Mouse (Mus musculus): ENCODE measurements around the gene Lipa. TPM values are rescaled to one million over a fixed set of nuclear protein-coding genes. Genes with fewer than 3 reads are reported as not detected.
A peak's percentile ranks its signal among the peaks of the same experiment; 100 is the strongest.

The Lipa gene
- polyA plus RNA-seq, 1 experiment from 2014 or later: 32.0 TPM

DNA sequence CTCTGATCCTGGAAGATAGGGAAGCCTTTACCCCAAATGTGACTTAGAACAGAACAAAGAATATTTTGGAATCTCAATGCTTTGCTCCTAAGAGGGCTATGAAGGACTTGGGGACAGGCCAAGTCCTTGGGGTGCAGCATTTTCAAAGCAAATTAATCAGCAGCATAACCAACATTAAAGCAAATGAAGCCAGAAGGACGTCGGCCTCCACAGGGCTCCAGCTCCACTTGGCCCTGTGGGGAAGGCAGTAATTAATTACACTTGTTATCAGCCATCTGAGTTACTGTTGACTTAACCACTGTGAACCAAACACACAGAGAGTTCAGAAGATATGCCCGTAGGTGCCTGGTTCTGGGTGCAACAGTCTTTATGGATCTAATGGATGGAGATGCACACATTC is 8.5 kb downstream of the Lipa start:
- Histone ChIP-seq H3K4me2 (ENCODE audit: low read depth, low read length) (no peak overlapping the region), H3K27me3 (ENCODE audit: control insufficient read depth, insufficient read depth, low read length) (no peaks in the 10 kb centered on the region)

DNA sequence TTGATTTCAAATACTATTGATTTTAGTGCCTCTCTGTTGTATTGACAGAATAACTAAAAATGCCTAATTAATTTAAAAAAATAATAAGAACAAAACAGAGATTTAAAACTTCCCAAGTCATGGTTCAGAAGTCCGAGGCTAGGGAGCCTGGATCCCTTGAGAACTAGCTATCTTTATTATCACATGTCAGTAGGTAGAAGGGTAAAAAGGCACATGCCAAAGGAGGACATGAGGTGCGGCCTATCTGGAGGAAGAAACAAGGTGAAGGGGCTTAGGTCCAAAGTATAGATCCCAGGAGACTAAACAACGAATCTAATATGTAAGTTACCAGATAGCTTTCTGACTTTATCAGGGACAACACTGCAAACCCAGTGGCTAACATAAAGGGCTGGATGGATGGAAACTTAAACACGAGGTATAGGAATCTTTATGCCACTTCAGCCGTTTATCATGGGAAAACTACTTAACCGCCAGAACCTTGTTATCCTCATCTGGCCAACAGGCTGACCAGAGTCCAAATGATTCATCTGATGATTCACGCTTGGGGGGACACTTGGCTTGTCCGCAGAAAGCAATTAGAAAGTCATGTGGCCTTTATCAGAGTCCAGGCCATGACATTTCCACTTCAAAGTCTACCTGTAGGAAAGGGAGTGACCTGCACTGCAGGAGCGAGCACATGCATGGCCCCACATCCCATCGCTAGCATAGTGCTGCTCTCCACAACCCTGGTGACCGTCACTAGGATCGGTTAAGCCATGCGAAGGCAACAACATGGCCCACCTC is 9.3 kb downstream of the Lipa start:
- no peaks in the 10 kb centered on the region for H3K9me3 ChIP-seq (replicated peaks; ENCODE audit: control insufficient read depth, low read length)
- H3K4me3 ChIP-seq (ENCODE audit: low read length): no peak overlapping the region
- H3K4me2 ChIP-seq (ENCODE audit: low read depth, low read length): no peak overlapping the region
- no peak for ATAC-seq (replicated peaks; ENCODE audit: extremely low read depth, insufficient read depth, low FRiP score)
- no peak overlapping the region for H3K27ac ChIP-seq (ENCODE audit: low read length)
- 85% methylated on average over 13 of the region's 13 CpGs for WGBS
- H3K4me1 ChIP-seq (ENCODE audit: control insufficient read depth, insufficient read depth, low read length): no peaks in the 10 kb centered on the region
- 0 out of 2 replicates have a peak, but pooled peaks cover 2% of the 10 kb centered on the region for H3K36me3 ChIP-seq (ENCODE audit: control insufficient read depth, insufficient read depth)
- H3K27me3 ChIP-seq (ENCODE audit: control insufficient read depth, insufficient read depth, low read length): no peaks in the 10 kb centered on the region
- H3K9ac ChIP-seq (ENCODE audit: low read length): no peak overlapping the region

More for the DNA sequence above, 8.5 kb downstream of the Lipa start:
- Histone ChIP-seq H3K36me3 (ENCODE audit: control insufficient read depth, insufficient read depth) (0 out of 2 replicates have a peak, but pooled peaks cover 2% of the 10 kb centered on the region), H3K9ac (ENCODE audit: low read length) (no peak overlapping the region), H3K27ac (ENCODE audit: low read length) (no peak overlapping the region), H3K9me3 (replicated peaks; ENCODE audit: control insufficient read depth, low read length) (no peaks in the 10 kb centered on the region), H3K4me1 (ENCODE audit: control insufficient read depth, insufficient read depth, low read length) (no peaks in the 10 kb centered on the region), H3K4me3 (ENCODE audit: low read length) (no peak overlapping the region)
- 57% methylated on average over 3 of the region's 3 CpGs for WGBS
- ATAC-seq (replicated peaks; ENCODE audit: extremely low read depth, insufficient read depth, low FRiP score): no peak

DNA sequence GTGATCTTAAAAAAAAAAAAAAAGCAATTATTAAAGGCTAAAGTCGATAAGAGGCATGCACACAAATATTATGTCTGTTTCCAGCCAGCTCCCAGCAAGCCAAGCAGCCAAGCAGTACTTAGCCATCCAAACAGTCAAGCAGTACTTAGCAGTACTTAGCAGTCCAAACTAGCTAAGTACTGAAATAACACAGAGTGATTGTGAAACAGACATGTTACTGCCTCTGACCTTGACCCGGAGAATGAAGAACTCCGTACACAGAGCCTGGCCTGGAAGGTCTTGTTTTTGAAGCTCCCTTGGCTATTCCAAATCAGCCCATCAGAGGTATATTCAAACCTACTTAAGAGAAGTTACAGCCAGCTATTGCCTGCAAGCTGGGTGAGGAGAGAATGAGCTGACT is 10.1 kb downstream of the Lipa start:
- ATAC-seq (replicated peaks; ENCODE audit: extremely low read depth, insufficient read depth, low FRiP score): no peak
- H3K27me3 ChIP-seq (ENCODE audit: control insufficient read depth, insufficient read depth, low read length): no peaks in the 10 kb centered on the region
- no peak overlapping the region for H3K4me3 ChIP-seq (ENCODE audit: low read length)
- H3K4me1 ChIP-seq (ENCODE audit: control insufficient read depth, insufficient read depth, low read length): no peaks in the 10 kb centered on the region
- 87% methylated on average over 3 of the region's 3 CpGs for WGBS
- H3K27ac ChIP-seq (ENCODE audit: low read length): no peak overlapping the region
- H3K36me3 ChIP-seq (ENCODE audit: control insufficient read depth, insufficient read depth): 0 out of 2 replicates have a peak, but pooled peaks cover 2% of the 10 kb centered on the region
- H3K4me2 ChIP-seq (ENCODE audit: low read depth, low read length): no peak overlapping the region
- no peak overlapping the region for H3K9ac ChIP-seq (ENCODE audit: low read length)
- no peaks in the 10 kb centered on the region for H3K9me3 ChIP-seq (replicated peaks; ENCODE audit: control insufficient read depth, low read length)

DNA sequence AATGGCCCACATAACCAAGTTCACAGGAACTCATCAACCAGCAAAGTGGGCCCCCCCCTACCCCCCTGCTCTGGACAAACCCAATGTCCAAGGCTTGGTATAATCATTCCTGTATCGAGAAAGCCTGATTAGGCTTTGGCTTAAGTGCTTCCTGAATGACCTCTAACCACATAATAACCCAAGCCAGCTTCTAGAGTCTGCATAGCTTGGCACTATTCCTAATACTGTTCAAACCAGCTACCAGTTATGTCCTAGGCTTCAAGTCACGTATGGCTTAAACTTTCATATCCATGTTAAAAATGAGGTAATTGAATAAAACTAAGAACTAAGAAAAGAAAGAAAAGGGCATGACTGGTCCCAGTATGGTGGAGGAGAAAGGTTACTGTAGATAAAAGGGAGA is 10.9 kb downstream of the Lipa start:
- no peak for ATAC-seq (replicated peaks; ENCODE audit: extremely low read depth, insufficient read depth, low FRiP score)
- WGBS: 66% methylated on average over 2 of the region's 2 CpGs
- Histone ChIP-seq H3K27me3 (ENCODE audit: control insufficient read depth, insufficient read depth, low read length) (no peaks in the 10 kb centered on the region), H3K4me2 (ENCODE audit: low read depth, low read length) (no peak overlapping the region), H3K9me3 (replicated peaks; ENCODE audit: control insufficient read depth, low read length) (no peaks in the 10 kb centered on the region), H3K27ac (ENCODE audit: low read length) (no peak overlapping the region), H3K36me3 (ENCODE audit: control insufficient read depth, insufficient read depth) (0 out of 2 replicates have a peak, but pooled peaks cover under 1% of the 10 kb centered on the region), H3K4me1 (ENCODE audit: control insufficient read depth, insufficient read depth, low read length) (no peaks in the 10 kb centered on the region), H3K4me3 (ENCODE audit: low read length) (no peak overlapping the region), H3K9ac (ENCODE audit: low read length) (no peak overlapping the region)

DNA sequence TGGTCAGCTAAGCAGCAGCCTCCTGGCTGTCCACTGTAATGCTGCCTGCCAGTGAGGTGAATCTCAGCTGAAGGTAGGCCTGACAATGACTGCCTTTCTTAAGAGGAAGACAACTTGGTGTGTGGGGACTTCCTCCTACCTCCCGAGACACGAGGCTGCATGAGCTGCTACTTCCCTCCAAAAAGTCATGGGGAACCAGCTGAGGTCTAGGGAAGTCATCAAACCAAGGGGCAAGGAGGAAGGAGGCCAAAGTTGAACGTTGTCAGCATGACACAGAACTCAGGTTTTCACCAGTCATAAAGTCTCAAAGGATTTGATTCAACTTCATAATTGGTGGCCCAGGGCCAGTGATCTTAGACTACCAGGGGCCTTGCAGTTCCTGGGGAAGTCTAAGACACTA is 11.6 kb downstream of the Lipa start:
- no peaks in the 10 kb centered on the region for H3K9me3 ChIP-seq (replicated peaks; ENCODE audit: control insufficient read depth, low read length)
- WGBS: 74% methylated on average over 3 of the region's 3 CpGs
- no peaks in the 10 kb centered on the region for H3K4me1 ChIP-seq (ENCODE audit: control insufficient read depth, insufficient read depth, low read length)
- no peak overlapping the region for H3K9ac ChIP-seq (ENCODE audit: low read length)
- H3K27me3 ChIP-seq (ENCODE audit: control insufficient read depth, insufficient read depth, low read length): no peaks in the 10 kb centered on the region
- no peak for ATAC-seq (replicated peaks; ENCODE audit: extremely low read depth, insufficient read depth, low FRiP score)
- no peak overlapping the region for H3K4me3 ChIP-seq (ENCODE audit: low read length)
- H3K36me3 ChIP-seq (ENCODE audit: control insufficient read depth, insufficient read depth): no peaks in the 10 kb centered on the region
- no peak overlapping the region for H3K4me2 ChIP-seq (ENCODE audit: low read depth, low read length)
- no peak overlapping the region for H3K27ac ChIP-seq (ENCODE audit: low read length)

DNA sequence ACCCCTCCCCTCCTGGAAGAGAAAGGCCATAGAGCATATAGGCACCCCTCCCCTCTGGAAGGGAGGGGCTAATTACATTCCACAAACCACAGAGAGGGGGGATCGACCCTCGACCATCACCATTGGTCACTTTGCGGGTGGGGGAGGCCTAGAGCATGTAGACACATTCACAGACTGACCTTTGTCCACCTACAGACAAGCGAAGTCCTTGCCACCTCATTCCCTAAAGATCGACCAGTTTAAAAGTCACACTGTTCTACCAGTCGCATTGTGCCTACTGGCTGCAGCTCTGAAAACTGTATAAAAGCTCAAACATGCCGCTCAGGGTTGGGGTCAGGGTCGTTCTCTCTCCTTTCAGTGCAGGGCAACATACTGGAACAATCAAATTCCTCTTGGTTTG is 15.7 kb downstream of the Lipa start:
- Histone ChIP-seq H3K27me3 (ENCODE audit: control insufficient read depth, insufficient read depth, low read length) (no peaks in the 10 kb centered on the region), H3K9me3 (replicated peaks; ENCODE audit: control insufficient read depth, low read length) (no peaks in the 10 kb centered on the region), H3K9ac (ENCODE audit: low read length) (no peak overlapping the region), H3K4me2 (ENCODE audit: low read depth, low read length) (no peak overlapping the region), H3K4me3 (ENCODE audit: low read length) (no peak overlapping the region), H3K4me1 (ENCODE audit: control insufficient read depth, insufficient read depth, low read length) (no peaks in the 10 kb centered on the region), H3K27ac (ENCODE audit: low read length) (no peak overlapping the region), H3K36me3 (ENCODE audit: control insufficient read depth, insufficient read depth) (peaks cover 6% of the 10 kb centered on the region)
- WGBS: 73% methylated on average over 8 of the region's 8 CpGs
- ATAC-seq (replicated peaks; ENCODE audit: extremely low read depth, insufficient read depth, low FRiP score): no peak

DNA sequence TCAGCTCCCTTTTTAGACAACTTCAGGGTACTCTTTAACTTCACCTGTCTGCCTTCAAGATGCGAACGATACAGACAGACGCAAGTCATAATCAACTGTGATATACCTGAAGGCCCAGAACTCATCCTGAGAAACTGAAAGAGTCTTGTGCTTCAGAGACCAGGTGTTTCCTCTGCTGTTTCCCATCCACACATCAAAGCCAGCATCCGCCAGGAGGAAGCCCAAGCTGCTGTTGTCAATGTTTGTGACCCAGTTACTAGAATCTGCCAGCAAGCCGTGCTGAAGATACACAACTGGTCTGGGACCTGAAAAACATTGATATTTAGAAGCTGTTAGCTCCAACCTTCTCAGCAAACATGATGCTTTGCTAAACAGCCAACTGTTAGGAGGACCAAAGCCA is 16.6 kb downstream of the Lipa start:
- Histone ChIP-seq H3K9ac (ENCODE audit: low read length) (no peak overlapping the region), H3K27me3 (ENCODE audit: control insufficient read depth, insufficient read depth, low read length) (no peaks in the 10 kb centered on the region), H3K4me2 (ENCODE audit: low read depth, low read length) (no peak overlapping the region), H3K27ac (ENCODE audit: low read length) (no peak overlapping the region; the same call in 1 of the 2 replicates), H3K36me3 (ENCODE audit: control insufficient read depth, insufficient read depth) (peaks cover 14% of the 10 kb centered on the region), H3K4me3 (ENCODE audit: low read length) (no peak overlapping the region), H3K9me3 (replicated peaks; ENCODE audit: control insufficient read depth, low read length) (no peaks in the 10 kb centered on the region), H3K4me1 (ENCODE audit: control insufficient read depth, insufficient read depth, low read length) (no peaks in the 10 kb centered on the region)
- WGBS: 69% methylated on average over 5 of the region's 5 CpGs
- peak; percentile 65 for ATAC-seq (replicated peaks; ENCODE audit: extremely low read depth, insufficient read depth, low FRiP score)

DNA sequence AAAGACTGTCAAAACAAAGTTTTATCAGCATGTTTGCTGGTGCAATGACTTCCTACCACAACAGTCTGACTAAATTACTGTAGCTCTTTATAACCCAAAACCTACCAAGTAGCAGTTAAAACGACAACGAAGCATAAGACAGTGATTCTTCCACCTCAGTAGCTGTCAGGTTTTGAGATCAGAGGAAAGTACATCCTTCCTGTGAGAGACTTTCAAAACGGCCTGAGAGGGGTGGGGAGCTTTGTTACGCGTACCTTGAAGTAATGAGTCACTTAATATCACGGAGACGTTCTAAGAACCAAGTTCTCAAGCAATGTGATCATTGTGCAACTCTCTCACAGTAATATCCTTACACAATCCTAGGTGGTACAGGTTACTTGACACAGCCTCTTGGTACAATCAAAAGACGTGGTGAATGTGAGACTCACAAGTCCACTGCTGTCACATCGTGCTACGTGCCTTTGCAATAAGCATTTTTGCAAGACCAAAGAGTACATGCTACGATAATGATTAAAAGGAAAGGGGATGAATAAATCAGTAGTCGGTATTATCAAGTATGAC is 22.0 kb downstream of the Lipa start:
- no peak for ATAC-seq (replicated peaks; ENCODE audit: extremely low read depth, insufficient read depth, low FRiP score)
- H3K4me3 ChIP-seq (ENCODE audit: low read length): no peak overlapping the region
- no peak overlapping the region for H3K27ac ChIP-seq (ENCODE audit: low read length)
- 84% methylated on average over 12 of the region's 12 CpGs for WGBS
- no peaks in the 10 kb centered on the region for H3K27me3 ChIP-seq (ENCODE audit: control insufficient read depth, insufficient read depth, low read length)
- H3K4me1 ChIP-seq (ENCODE audit: control insufficient read depth, insufficient read depth, low read length): no peaks in the 10 kb centered on the region
- H3K36me3 ChIP-seq (ENCODE audit: control insufficient read depth, insufficient read depth): peaks cover 18% of the 10 kb centered on the region
- no peaks in the 10 kb centered on the region for H3K9me3 ChIP-seq (replicated peaks; ENCODE audit: control insufficient read depth, low read length)
- no peak overlapping the region for H3K9ac ChIP-seq (ENCODE audit: low read length)
- H3K4me2 ChIP-seq (ENCODE audit: low read depth, low read length): no peak overlapping the region

DNA sequence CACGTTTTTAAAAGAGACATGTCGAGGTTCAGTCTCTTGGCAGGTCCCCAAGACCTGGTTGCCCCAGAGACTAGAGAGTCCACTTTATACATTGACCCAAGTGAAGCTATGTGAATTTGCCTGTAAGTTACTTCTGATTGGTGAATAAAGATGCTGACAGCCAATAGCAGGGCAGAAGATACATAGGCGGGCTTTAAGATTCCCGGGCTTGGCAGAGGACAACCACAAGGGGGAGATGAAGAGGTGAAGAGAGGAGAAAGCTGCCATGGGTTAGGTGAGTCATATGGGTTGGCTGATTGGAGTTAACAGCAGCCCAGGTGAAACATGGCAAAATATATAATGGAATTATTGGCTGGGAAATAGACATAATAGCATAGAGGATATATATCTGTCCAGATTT is 26.5 kb downstream of the Lipa start:
- peaks cover 7% of the 10 kb centered on the region; the same call in 1 of the 2 replicates for H3K4me1 ChIP-seq (ENCODE audit: control insufficient read depth, insufficient read depth, low read length)
- ATAC-seq (replicated peaks; ENCODE audit: extremely low read depth, insufficient read depth, low FRiP score): peak; percentile 52; the same call in 1 of the 2 replicates
- 42% methylated on average over 4 of the region's 4 CpGs for WGBS

More for the DNA sequence above, 26.5 kb downstream of the Lipa start:
- Histone ChIP-seq H3K4me3 (ENCODE audit: low read length) (no peak overlapping the region), H3K4me2 (ENCODE audit: low read depth, low read length) (no peak overlapping the region), H3K27me3 (ENCODE audit: control insufficient read depth, insufficient read depth, low read length) (no peaks in the 10 kb centered on the region), H3K27ac (ENCODE audit: low read length) (no peak overlapping the region), H3K9me3 (replicated peaks; ENCODE audit: control insufficient read depth, low read length) (no peaks in the 10 kb centered on the region), H3K9ac (ENCODE audit: low read length) (no peak overlapping the region), H3K36me3 (ENCODE audit: control insufficient read depth, insufficient read depth) (peaks cover 6% of the 10 kb centered on the region; the same call in 1 of the 2 replicates)

Measured in heart, embryonic 16.5 days (tissue).